Mouse (Mus musculus): ENCODE data around the gene A430033K04Rik. TPM values are rescaled to one million over a fixed set of nuclear protein-coding genes. Genes with fewer than 3 reads are reported as not detected.

The A430033K04Rik gene
- polyA plus RNA-seq, 1 experiment: 0.01 TPM

DNA sequence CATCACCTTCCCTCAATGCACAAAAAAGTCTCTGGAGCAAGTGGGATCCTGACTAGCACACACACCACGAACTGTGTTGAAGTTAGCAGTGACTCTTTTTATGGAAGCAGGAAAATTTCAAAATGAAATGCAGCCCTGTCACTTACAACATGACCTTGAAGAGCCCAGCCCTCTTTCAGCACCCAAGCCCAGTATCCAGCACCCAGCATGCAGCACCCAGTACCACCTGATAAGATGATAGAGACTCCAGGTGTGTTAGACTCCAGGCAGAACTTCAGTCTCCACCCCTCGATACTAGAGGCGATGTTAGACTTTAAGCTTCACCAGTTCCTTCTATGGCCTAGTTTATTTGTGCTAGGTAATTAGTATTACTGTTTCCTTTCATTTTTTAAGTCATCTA lies 19.1 kb downstream of the A430033K04Rik start:
- Histone ChIP-seq H3K9me3 (ENCODE audit: control insufficient read depth, low read length) (0 out of 2 replicates have a peak, but pooled peaks cover 2% of the 10 kb centered on the region), H3K36me3 (ENCODE audit: control insufficient read depth) (peaks cover 45% of the 10 kb centered on the region), H3K27me3 (ENCODE audit: control insufficient read depth) (no peaks in the 10 kb centered on the region), H3K4me1 (ENCODE audit: control insufficient read depth) (peaks cover 11% of the 10 kb centered on the region), H3K4me3 (replicated peaks) (no peak overlapping the region)
- TF ChIP-seq TAL1 (IDR thresholded peaks at IDR 0.05; ENCODE audit: low read length) (no peak), GATA1 (IDR thresholded peaks at IDR 0.05; ENCODE audit: low read length) (no peak)

DNA sequence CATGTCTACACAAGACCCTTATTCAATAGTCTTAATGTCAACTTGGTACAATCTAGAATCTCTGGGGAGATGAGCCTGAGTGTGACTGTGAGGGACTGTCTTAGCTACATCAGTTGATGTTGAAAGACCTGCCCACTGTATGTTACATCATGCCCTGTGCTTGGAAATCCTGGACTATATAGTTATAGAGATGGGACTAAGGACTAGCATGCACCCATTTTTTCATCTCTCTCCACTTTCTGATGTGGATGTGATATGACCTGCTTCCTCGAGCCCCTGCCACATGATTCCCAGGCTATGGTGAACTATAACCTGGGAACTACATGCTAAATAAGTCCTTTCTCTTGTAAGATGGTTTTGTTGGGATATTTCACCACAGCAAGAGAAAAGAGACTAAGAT lies 30.3 kb downstream of the A430033K04Rik start:
- no peak for TF ChIP-seq GATA1 (IDR thresholded peaks at IDR 0.05; ENCODE audit: low read length)
- no peak for TF ChIP-seq TAL1 (IDR thresholded peaks at IDR 0.05; ENCODE audit: low read length)
- Histone ChIP-seq H3K4me1 (ENCODE audit: control insufficient read depth) (no peaks in the 10 kb centered on the region), H3K27me3 (ENCODE audit: control insufficient read depth) (no peaks in the 10 kb centered on the region), H3K9me3 (ENCODE audit: control insufficient read depth, low read length) (no peaks in the 10 kb centered on the region), H3K4me3 (replicated peaks) (no peak overlapping the region), H3K36me3 (ENCODE audit: control insufficient read depth) (peaks cover 12% of the 10 kb centered on the region)

DNA sequence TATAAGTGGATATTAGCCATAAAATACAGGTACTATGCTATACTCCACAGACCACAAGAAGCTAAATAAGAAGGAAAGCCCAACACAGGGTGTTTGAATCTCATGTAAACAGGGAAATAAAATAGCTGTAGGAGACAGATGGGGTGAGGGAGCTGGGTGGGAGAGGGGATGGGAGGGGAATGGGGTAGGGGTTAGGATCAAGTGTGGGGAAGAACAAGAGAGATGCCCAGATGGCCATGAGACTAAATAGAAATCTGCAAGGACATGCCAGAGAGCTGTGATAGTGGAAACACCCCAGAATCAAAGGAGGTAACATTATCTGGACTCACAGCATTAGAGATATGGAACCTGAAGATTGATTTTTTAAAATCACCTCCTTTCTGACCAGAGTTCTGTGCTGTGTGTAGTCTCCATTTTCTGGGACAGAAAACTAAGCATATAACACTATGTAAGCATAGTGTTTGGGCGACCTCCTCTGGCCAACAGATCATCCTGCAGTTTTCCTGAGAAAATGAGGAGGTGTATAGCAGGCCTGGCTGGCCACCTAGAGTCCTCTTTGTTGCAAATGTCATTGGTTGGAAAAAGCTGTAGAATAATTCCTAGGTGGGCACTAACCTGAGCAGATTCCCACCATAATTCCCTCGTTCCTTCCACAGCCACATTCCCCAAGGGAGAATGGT lies 34.0 kb downstream of the A430033K04Rik start:
- TF ChIP-seq GATA1 (IDR thresholded peaks at IDR 0.05; ENCODE audit: low read length) (no peak), TAL1 (IDR thresholded peaks at IDR 0.05; ENCODE audit: low read length) (no peak)
- no peaks in the 10 kb centered on the region for H3K9me3 ChIP-seq (ENCODE audit: control insufficient read depth, low read length)
- no peaks in the 10 kb centered on the region for H3K27me3 ChIP-seq (ENCODE audit: control insufficient read depth)
- no peaks in the 10 kb centered on the region for H3K36me3 ChIP-seq (ENCODE audit: control insufficient read depth)
- no peaks in the 10 kb centered on the region for H3K4me1 ChIP-seq (ENCODE audit: control insufficient read depth)
- no peak overlapping the region for H3K4me3 ChIP-seq (replicated peaks)

DNA sequence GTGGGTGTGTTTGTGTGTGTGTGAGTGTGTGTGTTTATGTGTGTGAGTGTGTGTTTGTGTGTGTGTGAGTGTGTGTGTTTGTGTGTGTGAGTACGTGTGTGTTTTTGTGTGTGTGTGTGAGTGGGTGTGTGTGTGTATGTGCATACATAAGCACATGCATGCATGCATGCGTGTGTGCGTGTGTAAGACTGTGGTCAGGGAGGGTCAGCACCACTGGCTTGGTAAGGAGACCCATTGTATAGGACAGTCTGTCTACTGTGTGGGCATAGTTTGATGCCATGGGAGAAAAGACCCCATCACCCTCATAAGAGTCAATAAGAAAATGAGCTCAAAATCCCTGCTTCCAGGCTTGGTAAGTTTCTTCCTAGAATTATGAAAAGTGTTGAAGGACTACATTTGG lies 34.7 kb downstream of the A430033K04Rik start:
- no peaks in the 10 kb centered on the region for H3K9me3 ChIP-seq (ENCODE audit: control insufficient read depth, low read length)
- H3K27me3 ChIP-seq (ENCODE audit: control insufficient read depth): no peaks in the 10 kb centered on the region
- TF ChIP-seq TAL1 (IDR thresholded peaks at IDR 0.05; ENCODE audit: low read length): no peak
- no peak for TF ChIP-seq GATA1 (IDR thresholded peaks at IDR 0.05; ENCODE audit: low read length)
- no peaks in the 10 kb centered on the region for H3K4me1 ChIP-seq (ENCODE audit: control insufficient read depth)
- no peak overlapping the region for H3K4me3 ChIP-seq (replicated peaks)
- H3K36me3 ChIP-seq (ENCODE audit: control insufficient read depth): no peaks in the 10 kb centered on the region

DNA sequence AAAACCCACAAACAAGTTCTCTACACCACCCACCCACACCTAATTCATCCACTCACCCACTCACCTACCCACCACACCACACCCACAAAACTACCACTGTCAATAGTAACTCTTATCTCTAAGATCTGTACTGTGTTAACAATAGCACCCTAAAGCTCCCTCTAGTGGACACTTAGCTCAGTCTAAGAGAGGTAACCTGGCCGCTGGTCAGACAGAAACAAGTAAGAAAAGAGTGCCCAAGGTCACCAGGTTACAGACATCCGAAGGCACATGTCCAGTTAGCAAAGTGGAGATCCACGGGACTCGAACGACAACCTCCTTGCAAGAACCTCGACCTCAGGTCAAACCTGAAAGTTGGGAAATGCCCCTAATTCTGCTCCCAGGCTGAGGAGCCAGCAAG lies 35.2 kb downstream of the A430033K04Rik start:
- Histone ChIP-seq H3K4me3 (replicated peaks) (no peak overlapping the region), H3K36me3 (ENCODE audit: control insufficient read depth) (no peaks in the 10 kb centered on the region), H3K27me3 (ENCODE audit: control insufficient read depth) (no peaks in the 10 kb centered on the region), H3K4me1 (ENCODE audit: control insufficient read depth) (no peaks in the 10 kb centered on the region), H3K9me3 (ENCODE audit: control insufficient read depth, low read length) (no peaks in the 10 kb centered on the region)
- TF ChIP-seq GATA1 (IDR thresholded peaks at IDR 0.05; ENCODE audit: low read length): no peak
- no peak for TF ChIP-seq TAL1 (IDR thresholded peaks at IDR 0.05; ENCODE audit: low read length)

DNA sequence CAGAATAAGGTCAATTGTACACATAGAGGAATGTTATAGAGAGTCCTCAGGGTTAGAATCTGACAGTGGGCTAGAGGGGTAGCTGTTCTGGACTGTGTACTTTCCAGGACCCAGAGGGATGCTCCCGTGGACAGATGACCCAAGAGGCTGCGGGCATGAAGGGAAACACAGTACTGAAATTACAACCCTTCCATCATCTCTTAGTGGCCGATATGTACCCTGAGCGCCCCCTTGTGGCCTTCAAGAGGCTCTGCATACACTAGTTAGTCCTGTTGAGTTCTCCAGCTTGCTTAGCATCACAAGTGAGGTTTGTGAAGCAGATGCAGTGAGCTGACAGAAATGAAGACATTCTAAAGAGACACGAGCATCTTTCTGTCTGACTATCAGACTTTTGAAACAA lies 36.3 kb downstream of the A430033K04Rik start:
- H3K4me3 ChIP-seq (replicated peaks): no peak overlapping the region
- H3K9me3 ChIP-seq (ENCODE audit: control insufficient read depth, low read length): no peaks in the 10 kb centered on the region
- no peaks in the 10 kb centered on the region for H3K36me3 ChIP-seq (ENCODE audit: control insufficient read depth)
- no peak for TF ChIP-seq GATA1 (IDR thresholded peaks at IDR 0.05; ENCODE audit: low read length)
- H3K27me3 ChIP-seq (ENCODE audit: control insufficient read depth): no peaks in the 10 kb centered on the region
- no peaks in the 10 kb centered on the region for H3K4me1 ChIP-seq (ENCODE audit: control insufficient read depth)

DNA sequence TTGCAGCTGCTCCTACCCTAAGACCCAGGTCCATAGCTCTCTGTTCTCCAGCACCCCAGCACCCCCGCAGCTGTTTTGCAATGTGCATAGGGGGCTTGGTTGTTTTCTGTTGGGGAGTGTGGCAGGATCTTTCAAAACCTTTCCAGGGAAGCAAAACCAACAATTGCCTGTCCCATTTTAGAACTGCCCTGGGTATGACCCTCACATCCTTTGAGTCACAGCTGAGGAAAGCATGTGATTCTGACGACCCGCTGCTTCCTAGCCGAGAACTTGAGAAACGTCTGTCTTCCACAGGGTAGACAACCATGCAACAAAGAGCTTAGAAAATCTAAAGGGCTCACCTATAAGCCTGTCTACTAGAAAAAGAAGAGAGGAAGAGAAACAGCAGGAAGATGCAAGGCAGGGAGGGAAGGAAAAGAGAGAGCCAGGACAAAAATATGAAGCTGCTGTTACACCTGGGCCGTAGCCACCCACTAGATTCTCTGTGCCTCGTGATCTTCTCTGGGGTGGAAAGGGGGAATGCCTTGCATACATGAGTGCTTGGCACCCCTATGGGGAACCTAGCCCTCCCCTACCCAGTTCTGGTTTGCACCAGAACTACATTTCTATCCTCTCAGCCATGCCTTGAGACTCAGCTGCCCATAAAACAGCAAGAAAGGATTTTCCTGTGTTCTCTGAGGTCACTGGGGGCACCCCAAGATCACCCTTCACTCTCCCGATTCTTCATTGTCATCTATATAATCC lies 60.5 kb downstream of the A430033K04Rik start:
- Histone ChIP-seq H3K36me3 (ENCODE audit: control insufficient read depth) (no peaks in the 10 kb centered on the region), H3K4me3 (replicated peaks) (no peak overlapping the region), H3K27me3 (ENCODE audit: control insufficient read depth) (no peaks in the 10 kb centered on the region), H3K4me1 (ENCODE audit: control insufficient read depth) (no peaks in the 10 kb centered on the region), H3K9me3 (ENCODE audit: control insufficient read depth, low read length) (no peaks in the 10 kb centered on the region)
- TF ChIP-seq GATA1 (IDR thresholded peaks at IDR 0.05; ENCODE audit: low read length) (no peak), TAL1 (IDR thresholded peaks at IDR 0.05; ENCODE audit: low read length) (no peak)

DNA sequence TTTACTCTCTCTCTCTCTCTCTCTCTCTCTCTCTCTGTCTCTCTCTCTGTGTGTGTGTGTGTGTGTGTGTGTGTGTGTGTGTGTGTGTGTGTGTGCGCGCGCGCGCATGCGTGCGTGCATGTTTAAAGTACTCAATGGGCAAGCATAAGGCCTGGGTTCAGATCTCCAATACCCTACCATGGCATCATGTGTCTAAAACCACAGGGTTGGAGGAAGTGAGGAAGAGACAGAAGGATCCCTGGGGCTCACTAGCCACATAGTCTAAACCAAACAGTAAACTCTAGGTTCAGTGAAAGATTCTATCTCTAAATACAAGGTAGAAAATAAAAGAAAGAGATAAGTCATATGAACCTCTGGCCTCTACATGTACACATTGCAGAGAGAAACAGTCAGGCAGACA lies 61.2 kb downstream of the A430033K04Rik start:
- H3K4me1 ChIP-seq (ENCODE audit: control insufficient read depth): no peaks in the 10 kb centered on the region
- no peaks in the 10 kb centered on the region for H3K36me3 ChIP-seq (ENCODE audit: control insufficient read depth)
- H3K27me3 ChIP-seq (ENCODE audit: control insufficient read depth): no peaks in the 10 kb centered on the region
- no peak overlapping the region for H3K4me3 ChIP-seq (replicated peaks)
- no peaks in the 10 kb centered on the region for H3K9me3 ChIP-seq (ENCODE audit: control insufficient read depth, low read length)
- TF ChIP-seq GATA1 (IDR thresholded peaks at IDR 0.05; ENCODE audit: low read length) (no peak), TAL1 (IDR thresholded peaks at IDR 0.05; ENCODE audit: low read length) (no peak)

DNA sequence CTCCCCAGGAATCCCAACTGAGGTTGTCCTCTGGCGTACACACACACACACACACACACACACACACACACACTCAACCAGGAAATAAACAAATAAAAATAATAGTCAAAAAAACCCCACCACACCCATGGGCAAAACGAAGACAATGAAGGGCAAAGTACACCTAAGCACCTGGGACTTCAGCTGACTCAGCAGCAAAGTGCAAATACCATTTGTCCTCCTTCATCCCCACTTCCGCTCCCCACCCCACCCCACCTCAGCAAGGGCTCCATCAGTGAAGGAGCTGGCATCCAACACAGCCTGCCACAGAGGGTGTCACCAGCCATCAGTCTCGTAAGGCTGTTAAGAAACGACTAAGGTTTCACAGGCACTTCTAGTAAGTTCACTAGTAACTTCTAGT lies 64.8 kb downstream of the A430033K04Rik start:
- Histone ChIP-seq H3K36me3 (ENCODE audit: control insufficient read depth) (no peaks in the 10 kb centered on the region), H3K9me3 (ENCODE audit: control insufficient read depth, low read length) (no peaks in the 10 kb centered on the region), H3K27me3 (ENCODE audit: control insufficient read depth) (no peaks in the 10 kb centered on the region), H3K4me1 (ENCODE audit: control insufficient read depth) (no peaks in the 10 kb centered on the region), H3K4me3 (replicated peaks) (no peak overlapping the region)
- no peak for TF ChIP-seq TAL1 (IDR thresholded peaks at IDR 0.05; ENCODE audit: low read length)
- no peak for TF ChIP-seq GATA1 (IDR thresholded peaks at IDR 0.05; ENCODE audit: low read length)
